Mouse (Mus musculus) testis, adult 2 months (tissue): ENCODE data around the gene Fam107b.

ENCODE experiments used
- CTCF ChIP-seq: fragments of 200-500 bp; IDR thresholded peaks from 2 replicates; pipeline ENCODE4 v1.5.1; 2012; ENCODE audit warnings: low read depth, mild to moderate bottlenecking, inconsistent platforms, low read length, moderate library complexity; ENCODE audit not compliant: control insufficient read depth, insufficient read depth, insufficient replicate concordance
- POLR2A ChIP-seq: fragments of 200-500 bp; IDR thresholded peaks from 2 replicates; pipeline ENCODE4 v1.6.1; 2012; ENCODE audit warnings: low read depth, mild to moderate bottlenecking, inconsistent platforms, low read length, moderate library complexity; ENCODE audit not compliant: control insufficient read depth

DNA sequence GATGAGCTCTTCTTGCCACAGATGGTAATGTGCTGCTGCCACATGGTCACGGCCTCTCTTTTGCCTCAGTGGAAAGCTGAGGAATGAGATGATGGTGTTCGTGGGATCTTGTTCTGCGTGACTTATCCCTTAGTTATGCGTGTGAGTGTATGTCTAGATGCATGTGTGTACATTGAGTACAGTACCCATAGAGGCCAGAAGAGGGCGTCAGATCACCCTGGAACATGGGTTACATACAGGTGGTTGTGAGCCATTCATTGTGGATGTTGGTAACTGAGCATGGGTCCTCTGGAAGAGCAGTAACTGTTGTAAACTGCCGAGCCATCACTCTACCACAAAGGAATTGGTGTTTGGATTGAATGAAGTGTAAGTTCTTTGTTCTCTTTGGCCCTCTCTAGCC is 188.1 kb downstream of the Fam107b start:
- no peak for TF ChIP-seq POLR2A
- TF ChIP-seq CTCF, result no peak
